Mouse (Mus musculus): ENCODE measurements around the gene Gm13090. TPM values are rescaled to one million over a fixed set of nuclear protein-coding genes. Genes with fewer than 3 reads are reported as not detected.

The Gm13090 gene
- total and polyA plus RNA-seq, 3 experiments, result 0.34 to 0.41 TPM; not detected in 1

DNA sequence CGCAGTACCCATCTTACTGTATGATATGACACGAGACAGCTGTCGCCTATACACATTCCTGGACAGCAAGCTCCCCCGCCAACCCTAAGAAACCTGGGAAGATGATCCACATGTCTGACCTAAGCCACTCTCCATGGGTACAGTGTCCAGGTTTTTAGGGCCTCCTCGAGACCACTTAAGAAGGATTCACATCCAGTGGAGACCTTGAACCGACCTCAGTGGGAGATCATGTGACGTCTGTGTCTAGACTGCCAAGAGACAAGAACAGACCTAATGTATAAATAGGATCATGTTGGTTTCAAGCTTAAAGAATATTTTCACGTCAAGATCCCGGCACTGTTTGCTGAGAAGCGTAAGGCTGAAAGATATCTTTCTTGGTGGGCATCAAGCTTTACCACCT, 14.8 kb downstream of the Gm13090 start:
- 59% methylated on average over 10 of the region's 10 CpGs for WGBS
- peak in 1 of 2 experiments; percentile 27 for DNase-seq
- Histone ChIP-seq H3K36me3 (ENCODE audit: control insufficient read depth, insufficient read depth, low read length) (no peaks in the 10 kb centered on the region), H3K27me3 (ENCODE audit: control insufficient read depth, insufficient read depth, low read length) (no peaks in the 10 kb centered on the region), H3K4me3 (no peak overlapping the region; the same call in 1 of the 2 replicates), H3K27ac (peak overlapping the region; percentile 76), H3K79me2 (replicated peaks; ENCODE audit: control insufficient read depth, insufficient read depth, low read length) (no peaks in the 10 kb centered on the region), H3K4me1 (ENCODE audit: control insufficient read depth, insufficient read depth, low read length) (peaks cover 3% of the 10 kb centered on the region; the same call in 1 of the 2 replicates), H3K9ac (ENCODE audit: low read depth, low read length) (peak overlapping the region; percentile 49)
- intact Hi-C loops (cut with DNase I), result no loop called here
- TF ChIP-seq EP300 (IDR thresholded peaks at IDR 0.05; ENCODE audit: insufficient read depth, low read depth, low read length), result no peak
- no peak for TF ChIP-seq CTCF (IDR thresholded peaks at IDR 0.05)
- TF ChIP-seq POLR2A (IDR thresholded peaks at IDR 0.05; ENCODE audit: insufficient read depth, low read depth, low read length), result no peak

DNA sequence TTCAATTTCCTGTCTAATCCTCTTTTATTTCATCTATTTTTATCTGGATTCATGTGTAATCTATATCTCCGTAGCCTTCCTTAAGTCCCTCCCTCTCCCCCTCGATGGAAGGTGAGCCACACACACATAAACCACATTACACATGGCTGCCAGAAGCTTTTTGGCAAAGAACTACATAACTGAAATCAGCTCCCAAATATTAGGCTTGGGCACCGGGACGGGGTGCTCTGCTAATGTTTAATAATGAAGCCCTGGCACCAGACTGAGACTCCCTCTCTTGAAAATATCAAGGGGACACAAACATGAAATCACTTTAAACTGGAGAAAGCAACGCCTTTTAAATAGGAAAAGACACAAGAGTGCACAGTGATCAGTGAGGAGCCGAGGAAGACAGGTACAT, 16.5 kb downstream of the Gm13090 start:
- WGBS, result 43% methylated on average over 6 of the region's 6 CpGs
- peak in 1 of 2 experiments; percentile 7 for DNase-seq
- H3K9ac ChIP-seq (ENCODE audit: low read depth, low read length), result no peak overlapping the region
- H3K4me3 ChIP-seq, result no peak overlapping the region; the same call in 1 of the 2 replicates
- H3K79me2 ChIP-seq (replicated peaks; ENCODE audit: control insufficient read depth, insufficient read depth, low read length), result no peaks in the 10 kb centered on the region
- H3K27me3 ChIP-seq (ENCODE audit: control insufficient read depth, insufficient read depth, low read length), result no peaks in the 10 kb centered on the region
- peaks cover 3% of the 10 kb centered on the region; the same call in 1 of the 2 replicates for H3K4me1 ChIP-seq (ENCODE audit: control insufficient read depth, insufficient read depth, low read length)
- intact Hi-C loops (cut with DNase I), result no loop called here
- H3K36me3 ChIP-seq (ENCODE audit: control insufficient read depth, insufficient read depth, low read length), result no peaks in the 10 kb centered on the region
- no peak for TF ChIP-seq POLR2A (IDR thresholded peaks at IDR 0.05; ENCODE audit: insufficient read depth, low read depth, low read length)
- TF ChIP-seq CTCF (IDR thresholded peaks at IDR 0.05), result no peak
- no peak for TF ChIP-seq EP300 (IDR thresholded peaks at IDR 0.05; ENCODE audit: insufficient read depth, low read depth, low read length)
- peak overlapping the region; percentile 89 for H3K27ac ChIP-seq

DNA sequence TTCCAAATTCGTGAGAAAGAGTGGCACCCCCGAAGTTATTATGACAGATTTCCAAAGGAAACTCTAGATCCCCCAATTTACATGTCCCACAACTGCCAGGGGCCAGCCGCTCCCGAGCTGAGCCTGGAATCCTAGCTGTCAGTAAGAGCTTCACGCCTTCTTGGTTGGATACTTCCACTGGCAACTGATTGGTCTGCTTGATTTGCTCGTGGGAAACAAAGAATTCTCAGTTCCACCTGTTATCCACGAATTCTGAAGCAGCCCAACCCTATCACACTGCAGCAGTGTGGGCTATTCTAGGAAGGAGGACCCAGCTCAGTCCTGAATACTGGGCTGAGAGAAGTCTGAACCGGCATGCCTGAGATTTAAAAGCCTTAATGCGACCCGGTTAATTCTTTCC, 17.1 kb downstream of the Gm13090 start:
- DNase-seq, result no peak
- Histone ChIP-seq H3K27ac (peak overlapping the region; percentile 89), H3K4me3 (no peak overlapping the region; the same call in 1 of the 2 replicates), H3K79me2 (replicated peaks; ENCODE audit: control insufficient read depth, insufficient read depth, low read length) (no peaks in the 10 kb centered on the region), H3K36me3 (ENCODE audit: control insufficient read depth, insufficient read depth, low read length) (no peaks in the 10 kb centered on the region), H3K4me1 (ENCODE audit: control insufficient read depth, insufficient read depth, low read length) (peaks cover 3% of the 10 kb centered on the region; the same call in 1 of the 2 replicates), H3K27me3 (ENCODE audit: control insufficient read depth, insufficient read depth, low read length) (no peaks in the 10 kb centered on the region), H3K9ac (ENCODE audit: low read depth, low read length) (peak overlapping the region; percentile 33; the same call in 1 of the 2 replicates)
- WGBS, result 25% methylated on average over 10 of the region's 10 CpGs
- TF ChIP-seq CTCF (IDR thresholded peaks at IDR 0.05) (no peak), POLR2A (IDR thresholded peaks at IDR 0.05; ENCODE audit: insufficient read depth, low read depth, low read length) (no peak)
- intact Hi-C loops (cut with DNase I), result no loop called here

DNA sequence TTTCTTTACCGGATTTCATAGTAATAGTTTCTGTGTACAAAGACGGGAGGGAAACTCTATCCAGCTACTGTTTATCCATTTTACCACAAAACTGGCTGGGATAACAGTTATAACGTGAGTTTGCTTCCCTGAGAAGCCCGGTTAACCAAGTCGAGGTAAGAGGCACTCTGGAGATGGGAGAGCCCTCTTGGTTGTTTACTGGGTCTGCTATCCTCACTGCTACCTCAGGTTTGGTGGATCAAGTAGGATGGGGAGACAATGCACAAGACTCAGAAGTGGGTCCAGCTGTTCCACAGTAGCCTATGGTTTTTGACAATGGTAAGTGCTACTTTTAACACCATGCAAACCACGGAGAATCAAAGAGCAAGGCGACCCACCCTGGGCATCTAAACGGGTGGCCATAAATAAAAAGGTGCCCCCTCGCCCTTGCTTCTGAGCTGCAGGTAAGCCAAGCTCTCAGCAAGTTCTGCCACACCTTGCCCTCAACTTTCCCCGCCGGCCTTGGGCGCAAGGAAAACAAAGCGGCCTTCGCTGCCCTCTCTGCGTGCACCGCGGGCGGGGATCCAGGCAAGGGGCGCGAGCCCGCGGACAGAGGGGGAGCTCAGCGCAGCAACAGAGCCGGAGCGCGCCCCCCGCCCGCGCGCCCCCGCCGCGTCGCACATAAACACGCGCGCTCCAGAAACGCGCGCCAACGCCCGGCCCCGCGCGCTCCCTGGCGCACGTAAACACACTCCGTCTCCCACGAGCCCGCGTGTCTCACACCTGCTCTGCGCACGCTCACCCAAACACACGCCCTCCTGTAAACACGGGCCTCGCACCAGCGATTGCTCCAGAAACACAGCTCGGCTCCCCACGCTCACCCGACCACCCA, 18.0 kb downstream of the Gm13090 start:
- Histone ChIP-seq H3K79me2 (replicated peaks; ENCODE audit: control insufficient read depth, insufficient read depth, low read length) (no peaks in the 10 kb centered on the region), H3K27me3 (ENCODE audit: control insufficient read depth, insufficient read depth, low read length) (no peaks in the 10 kb centered on the region), H3K4me3 (peak overlapping the region; percentile 67), H3K4me1 (ENCODE audit: control insufficient read depth, insufficient read depth, low read length) (peaks cover 2% of the 10 kb centered on the region; the same call in 1 of the 2 replicates), H3K27ac (peak overlapping the region; percentile 89), H3K36me3 (ENCODE audit: control insufficient read depth, insufficient read depth, low read length) (no peaks in the 10 kb centered on the region), H3K9ac (ENCODE audit: low read depth, low read length) (peak overlapping the region; percentile 81)
- 5% methylated on average over 60 of the region's 60 CpGs for WGBS
- DNase-seq, result peak; percentile 21 to 37
- no peak for TF ChIP-seq EP300 (IDR thresholded peaks at IDR 0.05; ENCODE audit: insufficient read depth, low read depth, low read length)
- intact Hi-C loops (cut with DNase I), result no loop called here

DNA sequence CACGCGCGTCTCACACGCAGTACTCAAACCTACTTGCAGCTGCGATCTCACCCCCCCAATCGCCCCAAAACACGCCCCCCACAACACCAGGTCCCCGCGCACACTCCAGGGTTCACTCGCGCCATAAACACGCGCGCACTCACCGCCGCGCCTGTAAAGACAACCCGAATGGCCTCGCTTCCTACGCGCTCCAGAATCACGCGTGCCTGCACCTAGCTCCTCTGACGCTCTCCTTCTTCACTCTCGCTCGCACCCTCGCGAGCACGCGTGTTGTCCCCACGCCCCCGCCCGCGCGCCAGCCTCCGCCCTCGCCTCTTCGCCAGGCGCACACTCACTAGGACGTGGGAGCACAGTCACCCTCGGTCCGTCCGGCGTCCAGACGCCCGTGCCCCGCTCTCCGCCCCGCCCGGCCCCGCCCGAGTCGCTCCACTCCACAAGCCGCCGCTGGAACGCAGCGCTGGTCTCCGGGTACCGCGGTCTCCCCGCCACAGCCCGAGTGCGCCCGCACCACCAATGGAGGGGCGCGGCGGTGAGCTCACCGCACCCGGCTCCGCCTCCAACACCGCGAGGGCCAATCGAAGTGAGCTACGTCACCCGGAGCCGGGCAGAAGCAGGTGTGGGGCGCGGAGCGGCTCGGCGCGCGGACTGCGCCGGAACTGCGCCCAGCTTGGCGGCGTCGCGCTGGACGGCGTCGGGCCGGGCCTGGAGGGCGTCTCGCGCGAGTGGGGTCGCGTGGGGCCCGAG, 18.8 kb downstream of the Gm13090 start:
- no peaks in the 10 kb centered on the region for H3K36me3 ChIP-seq (ENCODE audit: control insufficient read depth, insufficient read depth, low read length)
- TF ChIP-seq POLR2A (IDR thresholded peaks at IDR 0.05; ENCODE audit: insufficient read depth, low read depth, low read length), result peak; percentile 46; the same call in 1 of the 2 replicates
- TF ChIP-seq CTCF (IDR thresholded peaks at IDR 0.05), result no peak
- peak; percentile 85 to 88 for DNase-seq
- H3K27ac ChIP-seq, result peak overlapping the region; percentile 89
- peak overlapping the region; percentile 67 for H3K4me3 ChIP-seq
- H3K79me2 ChIP-seq (replicated peaks; ENCODE audit: control insufficient read depth, insufficient read depth, low read length), result no peaks in the 10 kb centered on the region
- no peaks in the 10 kb centered on the region; the same call in 1 of the 2 replicates for H3K4me1 ChIP-seq (ENCODE audit: control insufficient read depth, insufficient read depth, low read length)
- no peaks in the 10 kb centered on the region for H3K27me3 ChIP-seq (ENCODE audit: control insufficient read depth, insufficient read depth, low read length)
- WGBS, result 1% methylated on average over 98 of the region's 101 CpGs
- H3K9ac ChIP-seq (ENCODE audit: low read depth, low read length), result peak overlapping the region; percentile 88
- intact Hi-C loops (cut with DNase I), result no loop called here
